ENCODE assay signal across 26 mouse cellular contexts in genomic region chr5:74571767-74572166, GRCm38 (mm10).
"Had no signal": no experiment of that assay in that cellular context is flagged by ENCODE, and none has a peak within 500 bp of the region (broad histone marks: within the 10 kb centered on the region; RNA-seq: fewer than 3 reads in every experiment).

No protein-coding gene starts in this region.

- ATAC-seq: forebrain, embryonic 16.5 days; hindbrain, embryonic 16.5 days; inflammation-experienced regulatory T-cells, adult 6 months; intestine, embryonic 15.5 days had no signal

- H3K4me3 ChIP-seq: gastrocnemius, adult 2 months; heart, embryonic 10.5 days; heart, embryonic 12.5 days; hindbrain, embryonic 10.5 days; hindbrain, embryonic 12.5 days; intestine, embryonic 15.5 days; kidney, embryonic 15.5 days; limb, embryonic 13.5 days had no signal

- H3K4me1 ChIP-seq: heart, embryonic 10.5 days; hindbrain, embryonic 10.5 days; hindbrain, embryonic 12.5 days; intestine, embryonic 15.5 days; kidney, embryonic 15.5 days; limb, embryonic 13.5 days had no signal

- H3K9me3 ChIP-seq: heart, embryonic 10.5 days; heart, embryonic 12.5 days; hindbrain, embryonic 10.5 days; hindbrain, embryonic 12.5 days; intestine, embryonic 15.5 days; kidney, embryonic 15.5 days; limb, embryonic 13.5 days had no signal

- H3K27ac ChIP-seq: gastrocnemius, adult 2 months; heart, embryonic 10.5 days; hindbrain, embryonic 10.5 days; hindbrain, embryonic 12.5 days; hindbrain, embryonic 14.5 days; intestine, embryonic 15.5 days; kidney, embryonic 15.5 days; kidney, postnatal 0 days; limb, embryonic 13.5 days had no signal

- H3K4me2 ChIP-seq: heart, embryonic 12.5 days; hindbrain, embryonic 12.5 days; hindbrain, embryonic 14.5 days; intestine, embryonic 15.5 days; kidney, embryonic 15.5 days; limb, embryonic 13.5 days had no signal

- H3K27me3 ChIP-seq: heart, embryonic 12.5 days; hindbrain, embryonic 12.5 days; intestine, embryonic 15.5 days; kidney, embryonic 15.5 days; limb, embryonic 13.5 days had no signal

- H3K9ac ChIP-seq: heart, embryonic 12.5 days; hindbrain, embryonic 12.5 days; hindbrain, embryonic 14.5 days; intestine, embryonic 15.5 days; kidney, embryonic 15.5 days; limb, embryonic 13.5 days had no signal

- DNase-seq: gastrocnemius, adult 2 months; gastrocnemius, postnatal 10 days; gastrocnemius, postnatal 25 days; heart, adult 11 months; heart, postnatal 10 days; heart, postnatal 4 days; kidney, adult 11 months; kidney, adult 2 months; kidney, adult 9 months; kidney, postnatal 14 days; kidney, postnatal 36 days; layer of hippocampus, adult 9-11 months; layer of hippocampus, postnatal 36 days; left cerebral cortex, postnatal 4 days had no signal
